Mouse (Mus musculus) olfactory bulb, adult 2 months (tissue): Measurements from ENCODE around the gene Birc5.

Experiments
- CTCF ChIP-seq: fragments of 200-500 bp; IDR thresholded peaks from 2 replicates; pipeline ENCODE4 v1.5.1; 2012; ENCODE audit warnings: low read depth, mild to moderate bottlenecking, low read length, moderate library complexity; ENCODE audit not compliant: insufficient read depth
- POLR2A ChIP-seq: fragments of 200-500 bp; IDR thresholded peaks from 2 replicates; pipeline ENCODE4 v1.6.1; 2012; ENCODE audit warnings: mild to moderate bottlenecking, low read depth, low read length, moderate library complexity; ENCODE audit not compliant: insufficient read depth

- TF ChIP-seq POLR2A (no peak), CTCF (no peak)
Measured at GRCm38 (mm10) chr11:117820173-117820572, 28.9 kb upstream of the Birc5 start.
